Mouse (Mus musculus) hindbrain, embryonic 16.5 days (tissue): ENCODE results near the gene Nr1h2. TPM values are rescaled to one million over a fixed set of nuclear protein-coding genes. Genes with fewer than 3 reads are reported as not detected.

Source experiments
- ATAC-seq: fragments of 200-750 bp; cut with Nextera tagmentation; 2 replicates; pipeline ENCODE4 v1.8.0; 2017; ENCODE audit warnings: moderate TSS enrichment, moderate library complexity
- H3K27ac ChIP-seq: fragments of 300-500 bp; sonication (generic); 2 replicates; pipeline ENCODE4 v1.5.1; 2014; ENCODE audit warnings: low read depth, mild to moderate bottlenecking, control low read depth, low read length, moderate library complexity
- H3K27me3 ChIP-seq: fragments of 300-500 bp; sonication (generic); replicated peaks from 2 replicates; pipeline ENCODE4 v1.6.1; 2014; ENCODE audit warnings: low read length; ENCODE audit not compliant: control insufficient read depth, insufficient read depth
- H3K36me3 ChIP-seq: fragments of 300-500 bp; sonication (generic); 2 replicates; pipeline ENCODE4 v1.6.1; 2014; ENCODE audit warnings: mild to moderate bottlenecking, low read length, moderate library complexity, mixed read lengths; ENCODE audit not compliant: control insufficient read depth, insufficient read depth
- H3K4me1 ChIP-seq: fragments of 300-500 bp; sonication (generic); 2 replicates; pipeline ENCODE4 v1.6.1; 2014; ENCODE audit warnings: low read depth, low read length; ENCODE audit not compliant: control insufficient read depth, insufficient read depth
- H3K4me2 ChIP-seq: fragments of 300-500 bp; sonication (generic); 2 replicates; pipeline ENCODE4 v1.6.1; 2014; ENCODE audit warnings: mild to moderate bottlenecking, low read length, control low read depth, moderate library complexity
- H3K4me3 ChIP-seq: fragments of 300-500 bp; sonication (generic); 2 replicates; pipeline ENCODE4 v1.5.1; 2014; ENCODE audit warnings: mild to moderate bottlenecking, low read length, control low read depth, moderate library complexity
- H3K9ac ChIP-seq: fragments of 300-500 bp; sonication (generic); 2 replicates; pipeline ENCODE4 v1.6.1; 2014; ENCODE audit warnings: low read depth, mild to moderate bottlenecking, control low read depth, low read length, moderate library complexity
- H3K9me3 ChIP-seq: fragments of 300-500 bp; sonication (generic); 2 replicates; pipeline ENCODE4 v1.6.1; 2014; ENCODE audit warnings: mild to moderate bottlenecking, low read length, moderate library complexity; ENCODE audit not compliant: control insufficient read depth
- whole genome bisulfite sequencing: fragments of 180-500 bp; shearing (Covaris S2); extraction: QIAGEN DNeasy Blood & Tissue Kit; methylation state at CpG from one replicate; pipeline ENCODE4 v1.1.7; 2014; 5-methylcytosine and 5-hydroxymethylcytosine counted together
- polyA plus RNA-seq: library from polyadenylated mRNA; unstranded; fragments of >200 nt; fragmentation: Nextera tagmentation; extraction: Ambion mirVana; gene quantifications from 2 replicates; pipeline ENCODE4 v1.2.1, GENCODE M21; 2015

Gene Nr1h2
- polyA plus RNA-seq, 1 experiment from 2014 or later = 62.0 TPM

DNA sequence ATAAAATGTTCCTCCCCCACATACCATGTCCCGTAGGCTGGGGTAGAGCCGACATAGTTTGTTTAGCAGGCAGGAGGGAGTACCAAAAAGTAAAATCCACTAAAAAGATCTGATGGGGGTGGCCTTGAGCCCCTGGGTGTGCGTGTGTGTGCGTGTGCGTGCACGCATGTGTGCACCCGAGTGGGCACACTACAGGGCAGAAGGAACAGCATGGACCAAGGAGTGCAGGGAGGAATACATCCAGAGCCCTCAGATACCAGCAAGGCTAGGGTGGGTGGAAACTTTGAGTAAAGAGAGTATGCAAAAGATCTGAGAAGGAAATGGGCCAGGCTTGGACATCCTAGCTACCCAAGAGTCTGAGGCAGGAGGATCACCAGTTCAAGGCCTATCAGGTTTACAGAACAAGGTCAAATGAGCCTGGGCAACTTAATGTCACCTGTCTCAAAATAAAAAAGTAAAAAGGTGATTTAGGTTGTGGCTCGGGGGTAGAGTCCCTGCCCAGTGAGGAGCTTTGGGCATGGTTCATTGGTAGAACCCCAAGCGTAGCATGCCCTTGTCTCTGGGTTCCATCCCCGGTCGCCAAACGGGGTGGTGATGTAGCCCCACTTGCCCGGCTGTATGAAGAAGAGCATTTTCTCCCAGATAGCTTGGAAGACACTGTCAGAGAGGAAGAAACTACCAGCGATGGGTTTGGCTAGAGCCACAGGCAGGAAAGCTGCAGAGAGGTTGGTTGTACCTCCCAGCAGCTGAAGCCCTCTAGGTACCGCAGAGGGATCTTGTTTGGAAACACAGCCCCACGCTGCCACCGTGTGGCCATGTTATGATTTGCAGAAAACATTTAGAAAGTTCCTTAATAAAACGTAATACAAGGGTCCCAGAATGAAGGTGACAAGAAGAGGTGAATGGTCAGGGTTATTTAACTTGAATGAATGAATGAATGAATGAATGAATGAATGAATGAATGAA, 7.0 kb upstream of the Nr1h2 start:
- no peaks in the 10 kb centered on the region for H3K36me3 ChIP-seq
- H3K27me3 ChIP-seq = no peaks in the 10 kb centered on the region
- ATAC-seq = peak; percentile 82
- H3K27ac ChIP-seq = no peak overlapping the region
- 0 out of 2 replicates have a peak overlapping the region, but pooled peaks have one; percentile 13 for H3K4me2 ChIP-seq
- no peak overlapping the region for H3K4me3 ChIP-seq
- H3K9ac ChIP-seq = no peak overlapping the region
- H3K9me3 ChIP-seq = no peaks in the 10 kb centered on the region
- peaks cover 2% of the 10 kb centered on the region; the same call in 1 of the 2 replicates for H3K4me1 ChIP-seq
- WGBS = 55% methylated on average over 18 of the region's 18 CpGs

- Histone ChIP-seq H3K4me2 (no peak overlapping the region), H3K4me1 (peaks cover 11% of the 10 kb centered on the region), H3K9me3 (no peaks in the 10 kb centered on the region), H3K27me3 (no peaks in the 10 kb centered on the region), H3K27ac (no peak overlapping the region), H3K4me3 (no peak overlapping the region), H3K9ac (no peak overlapping the region), H3K36me3 (no peaks in the 10 kb centered on the region)
- 76% methylated on average over 2 of the region's 2 CpGs for WGBS
- ATAC-seq = no peak
Measured at GRCm38 (mm10) chr7:44557629-44558028, 3.9 kb upstream of the Nr1h2 start.

DNA sequence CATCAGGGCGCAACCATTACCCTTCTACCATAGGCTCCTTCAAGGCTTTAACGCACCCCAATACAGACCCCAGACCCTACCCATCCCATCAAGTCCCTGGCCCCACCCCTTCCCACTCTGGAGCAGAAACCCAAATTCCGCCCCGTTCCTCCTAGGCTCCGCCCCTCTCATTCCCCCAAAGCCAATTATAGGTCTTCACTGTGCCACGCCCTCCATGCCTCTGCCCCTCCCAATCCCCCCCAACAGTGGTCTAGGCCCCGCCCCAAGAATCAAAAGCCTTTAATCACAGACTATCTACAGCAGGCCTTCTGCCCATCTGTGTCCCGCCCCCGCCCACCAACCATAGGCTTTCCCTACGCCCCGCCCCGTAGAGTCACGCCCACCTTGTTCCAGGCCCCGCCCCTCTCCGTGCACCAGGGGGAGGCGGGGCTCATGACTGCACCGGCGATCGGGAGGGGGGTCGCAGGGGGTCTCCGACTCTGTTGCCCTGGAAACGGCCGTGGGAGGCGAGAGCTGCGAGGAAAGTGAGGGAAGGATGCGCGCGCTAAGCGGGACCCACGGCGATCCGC, 471 bp downstream of the Nr1h2 start:
- peak overlapping the region; percentile 63 for H3K9ac ChIP-seq
- WGBS = 1% methylated on average over 32 of the region's 32 CpGs
- H3K4me1 ChIP-seq = peaks cover 11% of the 10 kb centered on the region
- peak overlapping the region; percentile 64 for H3K4me2 ChIP-seq
- no peaks in the 10 kb centered on the region for H3K27me3 ChIP-seq
- H3K27ac ChIP-seq = peak overlapping the region; percentile 90
- peak; percentile 74 for ATAC-seq
- peak overlapping the region; percentile 86 for H3K4me3 ChIP-seq
- H3K9me3 ChIP-seq = no peaks in the 10 kb centered on the region
- peaks cover 19% of the 10 kb centered on the region for H3K36me3 ChIP-seq

GRCm38 (mm10) chr7:44552141-44552908, 1.4 kb downstream of the Nr1h2 start:
- peaks cover 19% of the 10 kb centered on the region for H3K36me3 ChIP-seq
- H3K27me3 ChIP-seq = no peaks in the 10 kb centered on the region
- H3K4me3 ChIP-seq = peak overlapping the region; percentile 86
- H3K4me2 ChIP-seq = peak overlapping the region; percentile 64
- peak; percentile 9; the same call in 1 of the 2 replicates for ATAC-seq
- peaks cover 18% of the 10 kb centered on the region for H3K4me1 ChIP-seq
- H3K9me3 ChIP-seq = no peaks in the 10 kb centered on the region
- 86% methylated on average over 31 of the region's 31 CpGs for WGBS
- H3K9ac ChIP-seq = no peak overlapping the region
- no peak overlapping the region for H3K27ac ChIP-seq

DNA sequence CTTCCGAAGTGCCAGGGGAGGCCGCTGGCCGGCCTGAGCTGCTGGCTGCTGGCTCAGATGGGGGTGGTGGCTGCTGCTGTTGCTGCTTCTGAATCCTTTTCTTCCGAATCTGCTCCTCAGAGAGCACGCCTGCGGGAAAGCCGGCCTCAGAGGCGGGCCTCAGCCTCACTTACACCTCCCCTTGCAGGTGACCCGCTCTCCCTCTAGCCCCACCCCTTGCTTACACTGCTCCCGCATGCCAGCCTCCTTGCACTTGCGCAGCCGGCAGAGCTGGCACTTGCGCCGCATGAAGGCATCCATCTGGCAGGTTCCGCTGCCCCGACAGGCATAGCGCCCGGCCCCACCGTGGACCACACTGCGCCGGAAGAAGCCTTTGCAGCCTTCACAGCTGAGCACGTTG, 2.0 kb downstream of the Nr1h2 start:
- WGBS = 80% methylated on average over 22 of the region's 22 CpGs
- Histone ChIP-seq H3K4me3 (no peak overlapping the region), H3K36me3 (peaks cover 19% of the 10 kb centered on the region), H3K4me2 (no peak overlapping the region), H3K9ac (no peak overlapping the region), H3K27me3 (no peaks in the 10 kb centered on the region), H3K9me3 (no peaks in the 10 kb centered on the region), H3K4me1 (peaks cover 18% of the 10 kb centered on the region), H3K27ac (no peak overlapping the region)
- ATAC-seq = no peak

GRCm38 (mm10) chr7:44551301-44551700, 2.5 kb downstream of the Nr1h2 start:
- WGBS = 93% methylated on average over 21 of the region's 21 CpGs
- peaks cover 18% of the 10 kb centered on the region for H3K4me1 ChIP-seq
- no peak overlapping the region for H3K27ac ChIP-seq
- no peak for ATAC-seq
- H3K4me3 ChIP-seq = no peak overlapping the region
- H3K9ac ChIP-seq = no peak overlapping the region
- no peaks in the 10 kb centered on the region for H3K9me3 ChIP-seq
- H3K36me3 ChIP-seq = peaks cover 19% of the 10 kb centered on the region
- H3K27me3 ChIP-seq = no peaks in the 10 kb centered on the region
- H3K4me2 ChIP-seq = no peak overlapping the region

- WGBS = 97% methylated on average over 12 of the region's 12 CpGs
- Histone ChIP-seq H3K9ac (no peak overlapping the region), H3K4me1 (peaks cover 18% of the 10 kb centered on the region), H3K27me3 (no peaks in the 10 kb centered on the region), H3K36me3 (peaks cover 19% of the 10 kb centered on the region), H3K27ac (no peak overlapping the region), H3K4me3 (no peak overlapping the region), H3K4me2 (no peak overlapping the region), H3K9me3 (no peaks in the 10 kb centered on the region)
- ATAC-seq = no peak
Measured at GRCm38 (mm10) chr7:44550409-44550678, 3.4 kb downstream of the Nr1h2 start.

GRCm38 (mm10) chr7:44549621-44550408, 3.9 kb downstream of the Nr1h2 start:
- 95% methylated on average over 23 of the region's 23 CpGs for WGBS
- no peak overlapping the region for H3K27ac ChIP-seq
- no peak for ATAC-seq
- H3K4me3 ChIP-seq = no peak overlapping the region
- no peaks in the 10 kb centered on the region for H3K27me3 ChIP-seq
- no peak overlapping the region for H3K9ac ChIP-seq
- H3K36me3 ChIP-seq = peaks cover 19% of the 10 kb centered on the region
- no peak overlapping the region for H3K4me2 ChIP-seq
- H3K9me3 ChIP-seq = no peaks in the 10 kb centered on the region
- peaks cover 18% of the 10 kb centered on the region for H3K4me1 ChIP-seq
